Mouse (Mus musculus) erythroid progenitor cell, adult 5-6 weeks (primary cell): Measurements from ENCODE around the gene Skp2. TPM values are rescaled to one million over a fixed set of nuclear protein-coding genes. Genes with fewer than 3 reads are reported as not detected.
"Not testable (repeated sequence)": the region's sequence is repeated elsewhere in the genome, so short reads cannot be mapped to it uniquely, and the experiment has no call there.

Source experiments
- ATAC-seq: replicated peaks from 2 replicates; pipeline ENCODE4 v1.8.0; 2016; ENCODE audit warnings: moderate number of reproducible peaks, mild to moderate bottlenecking, moderate TSS enrichment, inconsistent platforms; ENCODE audit not compliant: poor library complexity, low FRiP score, severe bottlenecking
- total RNA-seq, 2 experiments: library from RNA; stranded (forward) in 1 of 2; stranded (reverse) in 1 of 2; fragments of 150-400 nt in 1 of 2; fragments of 186-747, 209-891 nt in 1 of 2; gene quantifications; 2 replicates each; pipeline versions ENCODE4 v1.2.3 to v1.2.4; 2015 to 2017; ENCODE audit warnings: low replicate concordance in 2 of 2

Skp2 gene
- total RNA-seq (2015; ENCODE audit: low replicate concordance) = 35.3 and 40.7 TPM in 2 replicates
- total RNA-seq (2017; ENCODE audit: low replicate concordance) = 23.9 and 32.2 TPM in 2 replicates

- no peak for ATAC-seq
Measured at GRCm38 (mm10) chr15:9155325-9155724, at the start of gene Skp2. Gene Skp2, minus strand, starts transcription at chr15:9155425.

GRCm38 (mm10) chr15:9198421-9198820 lies 43.2 kb upstream of the Skp2 start:
- no peak for ATAC-seq

- not testable (repeated sequence) for ATAC-seq
Measured at GRCm38 (mm10) chr15:9192685-9193084, 37.5 kb upstream of the Skp2 start.

GRCm38 (mm10) chr15:9189796-9190195 lies 34.6 kb upstream of the Skp2 start:
- no peak for ATAC-seq

GRCm38 (mm10) chr15:9183995-9184394 lies 28.8 kb upstream of the Skp2 start:
- no peak for ATAC-seq

- no peak for ATAC-seq
Measured at GRCm38 (mm10) chr15:9177038-9177437, 21.8 kb upstream of the Skp2 start.

GRCm38 (mm10) chr15:9164125-9164524 lies 8.9 kb upstream of the Skp2 start:
- no peak for ATAC-seq

GRCm38 (mm10) chr15:9162557-9163070 lies 7.4 kb upstream of the Skp2 start:
- ATAC-seq = no peak

- ATAC-seq = peak; percentile 47
Measured at GRCm38 (mm10) chr15:9140684-9141171, 14.5 kb downstream of the Skp2 start.

- ATAC-seq = peak; percentile 99
Measured at GRCm38 (mm10) chr15:9140252-9140680, 15.0 kb downstream of the Skp2 start, which contains the start of gene Lmbrd2. Gene Lmbrd2, plus strand, starts transcription at chr15:9140550.

GRCm38 (mm10) chr15:9139447-9139846 lies 15.8 kb downstream of the Skp2 start:
- no peak for ATAC-seq

- no peak for ATAC-seq
Measured at GRCm38 (mm10) chr15:9134891-9135507, 20.2 kb downstream of the Skp2 start.

GRCm38 (mm10) chr15:9132693-9133443 lies 22.4 kb downstream of the Skp2 start:
- ATAC-seq = no peak

GRCm38 (mm10) chr15:9131499-9131888 lies 23.7 kb downstream of the Skp2 start:
- ATAC-seq = no peak

GRCm38 (mm10) chr15:9130772-9131498 lies 24.3 kb downstream of the Skp2 start:
- ATAC-seq = no peak

GRCm38 (mm10) chr15:9127051-9127791 lies 28.0 kb downstream of the Skp2 start:
- no peak for ATAC-seq

GRCm38 (mm10) chr15:9124856-9125255 lies 30.4 kb downstream of the Skp2 start:
- ATAC-seq = no peak

- ATAC-seq = no peak
Measured at GRCm38 (mm10) chr15:9122989-9123388, 32.2 kb downstream of the Skp2 start.

- peak; percentile 62; the same call in 1 of the 2 replicates for ATAC-seq
Measured at GRCm38 (mm10) chr15:9120081-9120480, 35.1 kb downstream of the Skp2 start.
